Mouse (Mus musculus) liver, postnatal 0 days (tissue): ENCODE results near the gene Olfr432.

ENCODE experiments used
- CTCF ChIP-seq: sonication (generic); IDR thresholded peaks from 2 replicates; pipeline ENCODE4 v1.5.1; 2016; ENCODE audit warnings: antibody characterized with exemption, low read depth
- EP300 ChIP-seq: IDR thresholded peaks from 2 replicates; pipeline ENCODE4 v1.6.1; 2016; ENCODE audit warnings: antibody characterized with exemption, low read depth, mild to moderate bottlenecking

- no peak for TF ChIP-seq CTCF
- TF ChIP-seq EP300 = no peak
Measured at GRCm38 (mm10) chr1:174044431-174044830, 4.6 kb upstream of the Olfr432 start.
